Mouse (Mus musculus) forebrain, postnatal 0 days (tissue): ENCODE measurements around the gene Hcn4. TPM values are rescaled to one million over a fixed set of nuclear protein-coding genes. Genes with fewer than 3 reads are reported as not detected.

Experiments
- ATAC-seq: fragments of 200-750 bp; cut with Nextera tagmentation; 2 replicates; pipeline ENCODE4 v1.8.0; 2017; ENCODE audit warnings: mild to moderate bottlenecking, moderate library complexity
- DNase-seq: peaks from one replicate; pipeline ENCODE4 v3.0.0-alpha.2; 2015
- H3K27ac ChIP-seq: fragments of 300-500 bp; sonication (generic); 2 replicates; pipeline ENCODE4 v1.5.1; 2014; ENCODE audit warnings: low read depth, mild to moderate bottlenecking, antibody characterized with exemption, low read length, moderate library complexity, mixed read lengths
- H3K27me3 ChIP-seq: fragments of 300-500 bp; sonication (generic); 2 replicates; pipeline ENCODE4 v1.6.1; 2014; ENCODE audit warnings: mild to moderate bottlenecking, low read length, mixed read lengths; ENCODE audit not compliant: insufficient read depth
- H3K36me3 ChIP-seq: fragments of 300-500 bp; sonication (generic); 2 replicates; pipeline ENCODE4 v1.6.1; 2014; ENCODE audit warnings: mild to moderate bottlenecking, moderate library complexity; ENCODE audit not compliant: insufficient read depth
- H3K4me1 ChIP-seq: fragments of 300-500 bp; sonication (generic); 2 replicates; pipeline ENCODE4 v1.6.1; 2014; ENCODE audit warnings: antibody characterized with exemption; ENCODE audit not compliant: insufficient read depth
- H3K4me2 ChIP-seq: fragments of 300-500 bp; sonication (generic); 2 replicates; pipeline ENCODE4 v1.6.1; 2014; ENCODE audit warnings: low read depth, mild to moderate bottlenecking, moderate library complexity
- H3K4me3 ChIP-seq: fragments of 300-500 bp; sonication (generic); 2 replicates; pipeline ENCODE4 v1.5.1; 2014; ENCODE audit warnings: low read depth, low read length, mixed read lengths
- H3K9ac ChIP-seq: fragments of 300-500 bp; sonication (generic); 2 replicates; pipeline ENCODE4 v1.6.1; 2014; ENCODE audit warnings: mild to moderate bottlenecking
- H3K9me3 ChIP-seq: fragments of 300-500 bp; sonication (generic); 2 replicates; pipeline ENCODE4 v1.6.1; 2016; ENCODE audit warnings: low read length
- CTCF ChIP-seq: sonication (generic); IDR thresholded peaks from 2 replicates; pipeline ENCODE4 v1.5.1; 2016; ENCODE audit warnings: antibody characterized with exemption, control low read depth, low read depth
- WGBS: fragments of 180-500 bp; shearing (Covaris S2); extraction: QIAGEN DNeasy Blood & Tissue Kit; methylation state at CpG from one replicate; pipeline ENCODE4 v1.1.7; 2014; 5-methylcytosine and 5-hydroxymethylcytosine counted together
- polyA plus RNA-seq: library from polyadenylated mRNA; unstranded; fragments of >200 nt; fragmentation: Nextera tagmentation; extraction: Ambion mirVana; gene quantifications from 2 replicates; pipeline ENCODE4 v1.2.1, GENCODE M21; 2015
- total RNA-seq: library from RNA; depleted of rRNA; stranded (reverse); fragments of >200 nt; gene quantifications from 2 replicates; pipeline ENCODE4 v1.2.3, GENCODE M21; 2014

The Hcn4 gene
- total and polyA plus RNA-seq, 2 experiments from 2014 or later = 4.1 to 26.9 TPM

GRCm38 (mm10) chr9:58871141-58871540, 47.9 kb downstream of the Hcn4 start:
- no peak for TF ChIP-seq CTCF
- DNase-seq = no peak
- WGBS = 79% methylated on average over 10 of the region's 10 CpGs
- Histone ChIP-seq H3K27me3 (no peaks in the 10 kb centered on the region), H3K36me3 (peaks cover 12% of the 10 kb centered on the region), H3K4me3 (no peak overlapping the region), H3K4me2 (no peak overlapping the region), H3K27ac (no peak overlapping the region), H3K4me1 (no peaks in the 10 kb centered on the region), H3K9ac (no peak overlapping the region), H3K9me3 (no peaks in the 10 kb centered on the region)
- no peak for ATAC-seq

GRCm38 (mm10) chr9:58873541-58874324, 50.5 kb downstream of the Hcn4 start:
- 48% methylated on average over 10 of the region's 10 CpGs for WGBS
- Histone ChIP-seq H3K4me1 (no peaks in the 10 kb centered on the region), H3K9ac (no peak overlapping the region), H3K4me2 (no peak overlapping the region), H3K9me3 (no peaks in the 10 kb centered on the region), H3K27ac (no peak overlapping the region; the same call in 1 of the 2 replicates), H3K36me3 (peaks cover 31% of the 10 kb centered on the region), H3K27me3 (no peaks in the 10 kb centered on the region), H3K4me3 (no peak overlapping the region)
- ATAC-seq (peak; percentile 83), DNase-seq (peak; percentile 87)
- TF ChIP-seq CTCF = peak; percentile 94

- Histone ChIP-seq H3K4me1 (no peaks in the 10 kb centered on the region), H3K27me3 (no peaks in the 10 kb centered on the region), H3K9ac (no peak overlapping the region), H3K9me3 (no peaks in the 10 kb centered on the region), H3K36me3 (peaks cover 31% of the 10 kb centered on the region), H3K4me3 (no peak overlapping the region), H3K27ac (no peak overlapping the region), H3K4me2 (no peak overlapping the region)
- DNase-seq (no peak), ATAC-seq (no peak)
- WGBS = 84% methylated on average over 4 of the region's 4 CpGs
- TF ChIP-seq CTCF = no peak
Measured at GRCm38 (mm10) chr9:58874354-58874753, 51.1 kb downstream of the Hcn4 start.

DNA sequence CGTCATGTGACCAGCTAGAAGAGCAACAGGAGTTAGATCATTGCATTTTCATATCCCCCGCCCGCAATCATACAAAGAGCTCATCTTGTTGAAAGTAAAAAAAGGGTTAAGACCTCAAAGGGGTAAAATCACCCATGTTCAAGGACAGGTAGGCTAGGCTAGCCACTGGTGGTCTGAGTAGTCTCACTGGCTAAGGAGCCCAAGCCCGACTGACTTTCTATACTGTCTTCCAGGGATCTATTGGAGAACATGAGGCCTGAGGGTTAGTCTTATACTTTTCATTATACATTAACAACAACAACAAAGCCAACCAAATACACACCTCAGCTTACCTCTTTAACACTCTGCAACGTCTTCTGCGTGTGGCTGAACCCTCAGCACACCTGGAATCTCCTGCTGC, 52.2 kb downstream of the Hcn4 start:
- Histone ChIP-seq H3K36me3 (peaks cover 39% of the 10 kb centered on the region), H3K27me3 (no peaks in the 10 kb centered on the region), H3K4me3 (no peak overlapping the region), H3K4me2 (no peak overlapping the region), H3K9ac (no peak overlapping the region), H3K9me3 (no peaks in the 10 kb centered on the region), H3K27ac (no peak overlapping the region), H3K4me1 (no peaks in the 10 kb centered on the region)
- TF ChIP-seq CTCF = no peak
- no peak for DNase-seq
- ATAC-seq = no peak
- WGBS = 95% methylated on average over 6 of the region's 6 CpGs

DNA sequence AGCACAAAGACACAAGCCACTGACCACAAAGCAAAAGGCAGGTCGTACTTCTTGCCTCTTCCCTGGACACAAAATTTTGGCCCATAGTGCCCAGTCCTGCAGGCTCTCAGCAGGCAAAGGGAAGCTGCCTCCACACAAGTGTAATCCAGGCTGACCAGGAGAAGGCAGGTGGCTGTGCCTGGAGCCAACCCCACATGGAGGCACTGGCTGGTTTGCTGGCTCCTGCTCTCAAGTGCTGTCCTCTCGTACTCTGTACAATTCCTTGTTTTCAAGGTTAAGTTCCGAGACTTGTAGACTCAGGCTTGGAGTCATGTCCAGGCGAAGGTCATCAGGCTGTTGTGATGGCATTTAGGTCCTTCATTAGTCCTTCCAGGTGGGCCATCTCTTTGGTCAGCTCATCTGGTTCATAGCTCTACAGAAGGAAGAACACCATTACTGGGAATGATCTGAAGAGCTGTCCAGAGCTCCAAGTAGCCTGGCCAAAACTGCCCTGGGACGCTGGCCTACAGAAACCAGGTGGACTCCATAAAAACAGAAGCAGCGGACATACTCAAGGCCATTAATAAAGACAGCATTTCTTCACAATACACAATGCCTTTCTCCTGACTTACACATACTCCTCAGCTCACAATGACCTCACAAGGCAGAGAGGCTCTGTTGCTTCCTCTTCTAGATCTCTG, 53.9 kb downstream of the Hcn4 start:
- H3K36me3 ChIP-seq = peaks cover 48% of the 10 kb centered on the region
- WGBS = 94% methylated on average over 6 of the region's 6 CpGs

GRCm38 (mm10) chr9:58879836-58880235, 56.6 kb downstream of the Hcn4 start:
- Histone ChIP-seq H3K36me3 (peaks cover 64% of the 10 kb centered on the region), H3K4me3 (no peak overlapping the region), H3K27ac (no peak overlapping the region), H3K27me3 (no peaks in the 10 kb centered on the region), H3K9me3 (no peaks in the 10 kb centered on the region), H3K4me1 (no peaks in the 10 kb centered on the region), H3K4me2 (no peak overlapping the region), H3K9ac (no peak overlapping the region)
- 86% methylated on average over 1 of the region's 1 CpGs for WGBS
- ATAC-seq = no peak
- DNase-seq = no peak
- TF ChIP-seq CTCF = no peak

More for the DNA sequence above, 53.9 kb downstream of the Hcn4 start:
- H3K4me1 ChIP-seq = no peaks in the 10 kb centered on the region
- no peak for ATAC-seq
- H3K27ac ChIP-seq = no peak overlapping the region
- H3K27me3 ChIP-seq = no peaks in the 10 kb centered on the region
- H3K4me2 ChIP-seq = no peak overlapping the region
- H3K4me3 ChIP-seq = no peak overlapping the region
- no peaks in the 10 kb centered on the region for H3K9me3 ChIP-seq
- no peak overlapping the region for H3K9ac ChIP-seq
- no peak for DNase-seq
- no peak for TF ChIP-seq CTCF

- WGBS = 11% methylated on average over 1 of the region's 1 CpGs
- Histone ChIP-seq H3K9ac (no peak overlapping the region), H3K27ac (no peak overlapping the region), H3K4me3 (no peak overlapping the region), H3K36me3 (peaks cover 56% of the 10 kb centered on the region), H3K4me2 (no peak overlapping the region), H3K4me1 (no peaks in the 10 kb centered on the region), H3K27me3 (no peaks in the 10 kb centered on the region), H3K9me3 (no peaks in the 10 kb centered on the region)
- no peak for ATAC-seq
- no peak for DNase-seq
- no peak for TF ChIP-seq CTCF
Measured at GRCm38 (mm10) chr9:58882686-58883085, 59.5 kb downstream of the Hcn4 start.
